Mouse (Mus musculus): ENCODE results near the gene Pnn. TPM values are rescaled to one million over a fixed set of nuclear protein-coding genes. Genes with fewer than 3 reads are reported as not detected.

The Pnn gene
- polyA plus RNA-seq, 1 experiment = 10.4 TPM

GRCm38 (mm10) chr12:59074052-59074451 lies 7.4 kb downstream of the Pnn start:
- TF ChIP-seq POLR2A (IDR thresholded peaks at IDR 0.05; ENCODE audit: low read depth, low read length) (no peak), CTCF (conservative IDR thresholded peaks at IDR 0.05; ENCODE audit: insufficient read depth, insufficient read length, low read depth, low read length) (no peak)
- H3K36me3 ChIP-seq (ENCODE audit: control insufficient read depth, insufficient read depth, low read length) = peaks cover 12% of the 10 kb centered on the region
- 83% methylated on average over 3 of the region's 3 CpGs for WGBS
- no peak overlapping the region for H3K4me3 ChIP-seq (ENCODE audit: insufficient read depth, low read depth, low read length)
- H3K27me3 ChIP-seq (replicated peaks; ENCODE audit: control insufficient read depth, insufficient read depth, low read length) = no peaks in the 10 kb centered on the region
- no peak overlapping the region for H3K27ac ChIP-seq (ENCODE audit: insufficient read depth, low read depth, low read length)
- no peaks in the 10 kb centered on the region for H3K4me1 ChIP-seq (ENCODE audit: control insufficient read depth, insufficient read depth, low read length)
- no peak for DNase-seq

GRCm38 (mm10) chr12:59076996-59077395 lies 10.3 kb downstream of the Pnn start:
- TF ChIP-seq POLR2A (IDR thresholded peaks at IDR 0.05; ENCODE audit: low read depth, low read length) = no peak
- TF ChIP-seq CTCF (conservative IDR thresholded peaks at IDR 0.05; ENCODE audit: insufficient read depth, insufficient read length, low read depth, low read length) = no peak
- Histone ChIP-seq H3K4me1 (ENCODE audit: control insufficient read depth, insufficient read depth, low read length) (no peaks in the 10 kb centered on the region), H3K27ac (ENCODE audit: insufficient read depth, low read depth, low read length) (no peak overlapping the region), H3K36me3 (ENCODE audit: control insufficient read depth, insufficient read depth, low read length) (peaks cover 5% of the 10 kb centered on the region), H3K27me3 (replicated peaks; ENCODE audit: control insufficient read depth, insufficient read depth, low read length) (no peaks in the 10 kb centered on the region), H3K4me3 (ENCODE audit: insufficient read depth, low read depth, low read length) (no peak overlapping the region)
- DNase-seq = no peak
- 77% methylated on average over 3 of the region's 3 CpGs for WGBS

GRCm38 (mm10) chr12:59077883-59078282 lies 11.2 kb downstream of the Pnn start:
- no peaks in the 10 kb centered on the region for H3K4me1 ChIP-seq (ENCODE audit: control insufficient read depth, insufficient read depth, low read length)
- no peak for TF ChIP-seq POLR2A (IDR thresholded peaks at IDR 0.05; ENCODE audit: low read depth, low read length)
- no peak for TF ChIP-seq CTCF (conservative IDR thresholded peaks at IDR 0.05; ENCODE audit: insufficient read depth, insufficient read length, low read depth, low read length)
- no peaks in the 10 kb centered on the region for H3K36me3 ChIP-seq (ENCODE audit: control insufficient read depth, insufficient read depth, low read length)
- DNase-seq = no peak
- 72% methylated on average over 3 of the region's 3 CpGs for WGBS
- H3K4me3 ChIP-seq (ENCODE audit: insufficient read depth, low read depth, low read length) = no peak overlapping the region
- no peak overlapping the region for H3K27ac ChIP-seq (ENCODE audit: insufficient read depth, low read depth, low read length)
- no peaks in the 10 kb centered on the region for H3K27me3 ChIP-seq (replicated peaks; ENCODE audit: control insufficient read depth, insufficient read depth, low read length)

- DNase-seq = no peak
- 90% methylated on average over 4 of the region's 4 CpGs for whole genome bisulfite sequencing
- no peak for TF ChIP-seq POLR2A (IDR thresholded peaks at IDR 0.05; ENCODE audit: low read depth, low read length)
- no peak for TF ChIP-seq CTCF (conservative IDR thresholded peaks at IDR 0.05; ENCODE audit: insufficient read depth, insufficient read length, low read depth, low read length)
- no peak overlapping the region for H3K27ac ChIP-seq (ENCODE audit: insufficient read depth, low read depth, low read length)
- no peaks in the 10 kb centered on the region for H3K27me3 ChIP-seq (replicated peaks; ENCODE audit: control insufficient read depth, insufficient read depth, low read length)
- no peak overlapping the region for H3K4me3 ChIP-seq (ENCODE audit: insufficient read depth, low read depth, low read length)
- H3K4me1 ChIP-seq (ENCODE audit: control insufficient read depth, insufficient read depth, low read length) = no peaks in the 10 kb centered on the region
- no peaks in the 10 kb centered on the region for H3K36me3 ChIP-seq (ENCODE audit: control insufficient read depth, insufficient read depth, low read length)
Measured at GRCm38 (mm10) chr12:59080461-59080860, 13.8 kb downstream of the Pnn start.

GRCm38 (mm10) chr12:59084446-59084845 lies 17.8 kb downstream of the Pnn start:
- no peaks in the 10 kb centered on the region for H3K36me3 ChIP-seq (ENCODE audit: control insufficient read depth, insufficient read depth, low read length)
- peak; percentile 29 for DNase-seq
- H3K27me3 ChIP-seq (replicated peaks; ENCODE audit: control insufficient read depth, insufficient read depth, low read length) = no peaks in the 10 kb centered on the region
- no peak for TF ChIP-seq CTCF (conservative IDR thresholded peaks at IDR 0.05; ENCODE audit: insufficient read depth, insufficient read length, low read depth, low read length)
- no peak for TF ChIP-seq POLR2A (IDR thresholded peaks at IDR 0.05; ENCODE audit: low read depth, low read length)
- no peak overlapping the region for H3K27ac ChIP-seq (ENCODE audit: insufficient read depth, low read depth, low read length)
- H3K4me3 ChIP-seq (ENCODE audit: insufficient read depth, low read depth, low read length) = no peak overlapping the region
- 42% methylated on average over 5 of the region's 5 CpGs for WGBS
- no peaks in the 10 kb centered on the region for H3K4me1 ChIP-seq (ENCODE audit: control insufficient read depth, insufficient read depth, low read length)

- no peaks in the 10 kb centered on the region for H3K27me3 ChIP-seq (replicated peaks; ENCODE audit: control insufficient read depth, insufficient read depth, low read length)
- no peak overlapping the region for H3K27ac ChIP-seq (ENCODE audit: insufficient read depth, low read depth, low read length)
- 83% methylated on average over 5 of the region's 5 CpGs for WGBS
- DNase-seq = peak; percentile 48
- no peaks in the 10 kb centered on the region for H3K36me3 ChIP-seq (ENCODE audit: control insufficient read depth, insufficient read depth, low read length)
- no peak overlapping the region for H3K4me3 ChIP-seq (ENCODE audit: insufficient read depth, low read depth, low read length)
- H3K4me1 ChIP-seq (ENCODE audit: control insufficient read depth, insufficient read depth, low read length) = no peaks in the 10 kb centered on the region
- no peak for TF ChIP-seq CTCF (conservative IDR thresholded peaks at IDR 0.05; ENCODE audit: insufficient read depth, insufficient read length, low read depth, low read length)
Measured at GRCm38 (mm10) chr12:59086171-59086570, 19.5 kb downstream of the Pnn start.

GRCm38 (mm10) chr12:59093543-59093942 lies 26.9 kb downstream of the Pnn start:
- Histone ChIP-seq H3K4me1 (ENCODE audit: control insufficient read depth, insufficient read depth, low read length) (peaks cover 3% of the 10 kb centered on the region; the same call in 1 of the 2 replicates), H3K4me3 (ENCODE audit: insufficient read depth, low read depth, low read length) (no peak overlapping the region), H3K27me3 (replicated peaks; ENCODE audit: control insufficient read depth, insufficient read depth, low read length) (no peaks in the 10 kb centered on the region), H3K27ac (ENCODE audit: insufficient read depth, low read depth, low read length) (no peak overlapping the region), H3K36me3 (ENCODE audit: control insufficient read depth, insufficient read depth, low read length) (no peaks in the 10 kb centered on the region)
- no peak for DNase-seq
- TF ChIP-seq CTCF (conservative IDR thresholded peaks at IDR 0.05; ENCODE audit: insufficient read depth, insufficient read length, low read depth, low read length) = no peak
- no peak for TF ChIP-seq POLR2A (IDR thresholded peaks at IDR 0.05; ENCODE audit: low read depth, low read length)
- WGBS = 40% methylated on average over 2 of the region's 2 CpGs

All from kidney, adult 2 months (tissue).